Mouse (Mus musculus): Measurements from ENCODE around the gene Itgb3bp.

Itgb3bp gene

GRCm38 (mm10) chr4:99936278-99936677 lies 6.7 kb upstream of the Itgb3bp start:
- in situ Hi-C loops (cut with MboI, MseI) = loop anchor here (25.0 kb wide), 2 partner anchors 601 to 1376 kb away; no protein-coding TSS in a partner anchor

GRCm38 (mm10) chr4:99934859-99935258 lies 5.2 kb upstream of the Itgb3bp start:
- in situ Hi-C loops (cut with MboI, MseI) = loop anchor here (25.0 kb wide), 2 partner anchors 602 to 1377 kb away; no protein-coding TSS in a partner anchor

GRCm38 (mm10) chr4:99931807-99932206 lies 2.2 kb upstream of the Itgb3bp start:
- in situ Hi-C loops (cut with MboI, MseI) = loop anchor here (25.0 kb wide), 2 partner anchors 605 to 1380 kb away; no protein-coding TSS in a partner anchor

GRCm38 (mm10) chr4:99931240-99931580 lies 1.6 kb upstream of the Itgb3bp start:
- in situ Hi-C loops (cut with MboI, MseI) = loop anchor here (25.0 kb wide), 2 partner anchors 606 to 1381 kb away; no protein-coding TSS in a partner anchor

GRCm38 (mm10) chr4:99930518-99931239 lies 1.1 kb upstream of the Itgb3bp start:
- in situ Hi-C loops (cut with MboI, MseI) = loop anchor here (25.0 kb wide), 2 partner anchors 607 to 1382 kb away; no protein-coding TSS in a partner anchor

- in situ Hi-C loops (cut with MboI, MseI) = loop anchor here (5.0 to 25.0 kb wide), 4 partner anchors 92 to 1383 kb away; no protein-coding TSS in a partner anchor
Measured at GRCm38 (mm10) chr4:99929149-99929612, 432 bp downstream of the Itgb3bp start, which contains the start of gene Pgm1. Pgm1 (plus strand) TSS chr4:99929414.

- in situ Hi-C loops (cut with MboI, MseI) = loop anchor here (5.0 to 25.0 kb wide), 4 partner anchors 91 to 1384 kb away; no protein-coding TSS in a partner anchor
Measured at GRCm38 (mm10) chr4:99928521-99928920, 1.1 kb downstream of the Itgb3bp start.

GRCm38 (mm10) chr4:99926380-99926779 lies 3.2 kb downstream of the Itgb3bp start:
- in situ Hi-C loops (cut with MboI, MseI) = loop anchor here (5.0 to 25.0 kb wide), 4 partner anchors 89 to 1386 kb away; no protein-coding TSS in a partner anchor

GRCm38 (mm10) chr4:99913894-99914451 lies 15.6 kb downstream of the Itgb3bp start:
- in situ Hi-C loops (cut with MboI, MseI) = loop anchor here (10.0 kb wide), 1 partner anchor 189 kb away; no protein-coding TSS in a partner anchor

GRCm38 (mm10) chr4:99882405-99882804 lies 47.2 kb downstream of the Itgb3bp start:
- in situ Hi-C loops (cut with MboI, MseI) = loop anchor here (5.0 kb wide), 1 partner anchor 45 kb away; no protein-coding TSS in a partner anchor

- in situ Hi-C loops (cut with MboI, MseI) = loop anchor here (5.0 kb wide), 1 partner anchor 45 kb away; no protein-coding TSS in a partner anchor
Measured at GRCm38 (mm10) chr4:99881882-99882281, 47.7 kb downstream of the Itgb3bp start.

GRCm38 (mm10) chr4:99829094-99830073 lies 100.2 kb downstream of the Itgb3bp start, which contains the start of gene Efcab7:
Efcab7 (plus strand) TSS chr4:99829198.
- in situ Hi-C loops (cut with MboI, MseI) = no loop called here

GRCm38 (mm10) chr4:99828739-99829093 lies 100.9 kb downstream of the Itgb3bp start:
- in situ Hi-C loops (cut with MboI, MseI) = no loop called here

- in situ Hi-C loops (cut with MboI, MseI) = no loop called here
Measured at GRCm38 (mm10) chr4:99828337-99828736, 101.3 kb downstream of the Itgb3bp start.

- in situ Hi-C loops (cut with MboI, MseI) = no loop called here
Measured at GRCm38 (mm10) chr4:99816697-99817460, 112.7 kb downstream of the Itgb3bp start.

GRCm38 (mm10) chr4:99792365-99792764 lies 137.2 kb downstream of the Itgb3bp start:
- in situ Hi-C loops (cut with MboI, MseI) = no loop called here

- in situ Hi-C loops (cut with MboI, MseI) = no loop called here
Measured at GRCm38 (mm10) chr4:99773041-99773440, 156.6 kb downstream of the Itgb3bp start.

- in situ Hi-C loops (cut with MboI, MseI) = no loop called here
Measured at GRCm38 (mm10) chr4:99770555-99770954, 159.1 kb downstream of the Itgb3bp start.

GRCm38 (mm10) chr4:99766753-99767152 lies 162.9 kb downstream of the Itgb3bp start:
- in situ Hi-C loops (cut with MboI, MseI) = no loop called here

GRCm38 (mm10) chr4:99766303-99766702 lies 163.3 kb downstream of the Itgb3bp start:
- in situ Hi-C loops (cut with MboI, MseI) = no loop called here

Measured in T-helper 1 cell (primary cell).